Mouse (Mus musculus): ENCODE data around the gene Lmbrd2. TPM values are rescaled to one million over a fixed set of nuclear protein-coding genes. Genes with fewer than 3 reads are reported as not detected.

Lmbrd2 gene
- polyA plus RNA-seq, 1 experiment from 2014 or later: 8.7 TPM

DNA sequence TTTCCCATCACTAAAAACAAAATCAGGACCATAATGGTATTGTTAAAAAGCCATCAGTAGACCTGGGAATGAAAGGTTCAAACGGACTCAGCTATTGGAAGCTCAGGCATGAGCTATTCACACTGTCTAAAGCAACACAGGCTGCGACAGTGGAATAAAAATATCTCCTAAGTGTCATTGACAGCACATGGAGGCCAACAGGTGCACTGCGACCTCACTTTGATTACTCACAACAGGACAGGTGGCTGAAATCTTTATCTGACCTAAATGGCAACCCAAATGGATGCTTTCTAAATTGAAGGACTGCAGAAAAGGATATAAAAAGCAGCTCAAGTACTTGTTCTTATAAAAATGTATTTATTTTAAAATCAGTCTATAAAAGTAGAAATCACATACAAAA is 28.7 kb upstream of the Lmbrd2 start:
- Histone ChIP-seq H3K4me1 (replicated peaks; ENCODE audit: control insufficient read depth, insufficient read depth, low read length) (no peaks in the 10 kb centered on the region), H3K9ac (ENCODE audit: low read depth, low read length) (no peak overlapping the region), H3K9me3 (ENCODE audit: control insufficient read depth, low read length) (no peaks in the 10 kb centered on the region), H3K36me3 (ENCODE audit: control insufficient read depth, insufficient read depth, low read length) (peaks cover 7% of the 10 kb centered on the region), H3K4me2 (replicated peaks; ENCODE audit: low read depth, low read length) (no peak overlapping the region), H3K4me3 (ENCODE audit: low read depth, low read length) (no peak overlapping the region), H3K27ac (ENCODE audit: low read depth, low read length) (no peak overlapping the region), H3K27me3 (ENCODE audit: control insufficient read depth, insufficient read depth, low read length) (no peaks in the 10 kb centered on the region)
- ATAC-seq (ENCODE audit: low FRiP score) (no peak), DNase-seq (ENCODE audit: low spot score) (no peak)
- WGBS: 88% methylated on average over 3 of the region's 3 CpGs

GRCm38 (mm10) chr15:9113556-9113955 is 26.8 kb upstream of the Lmbrd2 start:
- Histone ChIP-seq H3K4me2 (replicated peaks; ENCODE audit: low read depth, low read length) (no peak overlapping the region), H3K4me1 (replicated peaks; ENCODE audit: control insufficient read depth, insufficient read depth, low read length) (no peaks in the 10 kb centered on the region), H3K4me3 (ENCODE audit: low read depth, low read length) (no peak overlapping the region), H3K27ac (ENCODE audit: low read depth, low read length) (no peak overlapping the region), H3K9ac (ENCODE audit: low read depth, low read length) (no peak overlapping the region), H3K27me3 (ENCODE audit: control insufficient read depth, insufficient read depth, low read length) (no peaks in the 10 kb centered on the region), H3K9me3 (ENCODE audit: control insufficient read depth, low read length) (no peaks in the 10 kb centered on the region), H3K36me3 (ENCODE audit: control insufficient read depth, insufficient read depth, low read length) (peaks cover 7% of the 10 kb centered on the region)
- WGBS: 93% methylated on average over 9 of the region's 9 CpGs
- DNase-seq (ENCODE audit: low spot score): no peak
- no peak for ATAC-seq (ENCODE audit: low FRiP score)

DNA sequence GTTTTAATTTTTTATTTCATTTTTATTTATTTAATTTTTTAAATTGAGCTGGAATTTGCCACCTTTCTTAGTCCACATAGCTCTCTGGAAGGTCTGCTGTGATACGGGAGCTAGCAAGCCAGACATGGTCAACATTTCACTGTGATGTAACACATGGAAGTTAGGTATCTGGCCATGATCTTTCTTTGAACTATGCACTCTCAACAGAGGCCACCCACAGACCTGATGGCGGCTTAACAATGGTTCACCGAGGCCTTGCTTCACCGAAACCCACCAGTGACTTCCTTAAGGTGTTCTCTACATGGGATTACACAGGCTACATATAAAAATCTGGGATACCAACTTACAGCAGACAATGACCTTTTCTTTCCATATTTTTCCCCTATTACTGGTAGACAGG is 26.2 kb upstream of the Lmbrd2 start:
- Histone ChIP-seq H3K4me1 (replicated peaks; ENCODE audit: control insufficient read depth, insufficient read depth, low read length) (no peaks in the 10 kb centered on the region), H3K4me2 (replicated peaks; ENCODE audit: low read depth, low read length) (no peak overlapping the region), H3K9ac (ENCODE audit: low read depth, low read length) (no peak overlapping the region), H3K27ac (ENCODE audit: low read depth, low read length) (no peak overlapping the region), H3K9me3 (ENCODE audit: control insufficient read depth, low read length) (no peaks in the 10 kb centered on the region), H3K36me3 (ENCODE audit: control insufficient read depth, insufficient read depth, low read length) (peaks cover 7% of the 10 kb centered on the region), H3K27me3 (ENCODE audit: control insufficient read depth, insufficient read depth, low read length) (no peaks in the 10 kb centered on the region), H3K4me3 (ENCODE audit: low read depth, low read length) (no peak overlapping the region)
- ATAC-seq (ENCODE audit: low FRiP score) (no peak), DNase-seq (ENCODE audit: low spot score) (no peak)
- WGBS: 80% methylated on average over 4 of the region's 4 CpGs

DNA sequence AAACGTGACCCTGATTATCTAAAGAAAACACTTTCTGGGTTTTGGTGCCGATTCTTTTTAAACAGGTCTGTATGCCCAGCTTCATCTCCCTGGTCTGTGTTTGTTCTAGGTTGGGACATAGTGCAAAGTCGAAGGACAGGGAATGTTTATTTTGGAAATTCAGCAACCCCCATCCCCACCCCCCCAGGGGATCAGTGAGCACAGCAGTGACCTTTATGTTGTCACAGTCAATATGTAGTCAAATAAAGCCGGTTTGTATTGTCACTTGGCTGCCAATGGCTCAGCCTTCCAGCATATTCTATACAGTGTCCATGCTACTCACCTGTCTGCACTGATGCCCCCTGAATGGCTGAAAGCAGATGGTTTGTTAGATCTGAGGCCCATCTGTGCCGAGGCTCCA is 25.8 kb upstream of the Lmbrd2 start:
- 76% methylated on average over 5 of the region's 5 CpGs for WGBS
- DNase-seq (ENCODE audit: low spot score): no peak
- Histone ChIP-seq H3K9ac (ENCODE audit: low read depth, low read length) (no peak overlapping the region), H3K27me3 (ENCODE audit: control insufficient read depth, insufficient read depth, low read length) (no peaks in the 10 kb centered on the region), H3K4me2 (replicated peaks; ENCODE audit: low read depth, low read length) (no peak overlapping the region), H3K36me3 (ENCODE audit: control insufficient read depth, insufficient read depth, low read length) (peaks cover 7% of the 10 kb centered on the region), H3K4me3 (ENCODE audit: low read depth, low read length) (no peak overlapping the region), H3K27ac (ENCODE audit: low read depth, low read length) (no peak overlapping the region), H3K9me3 (ENCODE audit: control insufficient read depth, low read length) (no peaks in the 10 kb centered on the region), H3K4me1 (replicated peaks; ENCODE audit: control insufficient read depth, insufficient read depth, low read length) (no peaks in the 10 kb centered on the region)
- ATAC-seq (ENCODE audit: low FRiP score): no peak

DNA sequence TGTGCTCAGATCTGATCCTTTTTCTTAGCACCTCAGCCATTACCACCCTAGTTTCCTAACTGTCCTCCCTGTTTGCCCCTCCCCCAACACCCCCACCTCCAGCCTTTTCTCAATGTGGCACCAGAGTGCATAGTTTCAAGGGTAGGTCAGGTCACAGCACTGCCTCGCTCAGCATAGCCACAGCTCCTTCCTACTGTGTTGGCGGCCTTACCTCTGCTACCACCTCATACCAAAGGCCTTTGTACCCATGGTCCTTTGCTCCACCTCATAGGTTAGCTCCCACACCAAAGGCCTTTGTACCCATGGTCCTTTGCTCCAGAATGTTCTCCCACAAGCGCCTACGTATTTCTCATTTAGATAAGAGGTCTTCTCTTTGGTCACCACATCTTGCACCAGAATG is 21.5 kb upstream of the Lmbrd2 start:
- H3K9ac ChIP-seq (ENCODE audit: low read depth, low read length): no peak overlapping the region
- H3K9me3 ChIP-seq (ENCODE audit: control insufficient read depth, low read length): no peaks in the 10 kb centered on the region
- no peak for DNase-seq (ENCODE audit: low spot score)
- no peak overlapping the region for H3K4me3 ChIP-seq (ENCODE audit: low read depth, low read length)
- no peaks in the 10 kb centered on the region for H3K4me1 ChIP-seq (replicated peaks; ENCODE audit: control insufficient read depth, insufficient read depth, low read length)
- ATAC-seq (ENCODE audit: low FRiP score): peak; percentile 35; the same call in 1 of the 2 replicates
- no peak overlapping the region for H3K4me2 ChIP-seq (replicated peaks; ENCODE audit: low read depth, low read length)
- H3K36me3 ChIP-seq (ENCODE audit: control insufficient read depth, insufficient read depth, low read length): peaks cover 7% of the 10 kb centered on the region
- H3K27ac ChIP-seq (ENCODE audit: low read depth, low read length): no peak overlapping the region
- 86% methylated on average over 4 of the region's 4 CpGs for WGBS
- no peaks in the 10 kb centered on the region for H3K27me3 ChIP-seq (ENCODE audit: control insufficient read depth, insufficient read depth, low read length)

DNA sequence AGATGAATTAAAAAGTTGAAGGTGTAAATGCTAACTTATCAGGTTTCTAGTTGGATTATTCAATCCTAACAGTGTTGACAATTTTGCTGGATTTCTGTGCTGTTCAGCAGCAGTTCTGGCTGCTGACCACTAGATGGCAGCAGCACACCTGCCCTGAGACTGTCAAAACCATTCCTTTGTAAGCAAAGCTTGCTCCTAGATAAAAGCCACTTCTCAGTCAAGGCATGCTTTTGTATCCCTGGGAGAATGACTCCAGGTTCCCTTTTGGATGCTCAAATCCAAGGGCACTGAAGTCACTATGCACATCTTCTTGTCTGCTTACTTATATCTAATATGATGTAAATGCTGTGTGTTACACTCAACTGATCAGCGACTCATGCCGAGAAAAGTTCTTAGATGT is 20.3 kb upstream of the Lmbrd2 start:
- peaks cover 10% of the 10 kb centered on the region; the same call in 1 of the 2 replicates for H3K36me3 ChIP-seq (ENCODE audit: control insufficient read depth, insufficient read depth, low read length)
- H3K9ac ChIP-seq (ENCODE audit: low read depth, low read length): no peak overlapping the region
- no peaks in the 10 kb centered on the region for H3K9me3 ChIP-seq (ENCODE audit: control insufficient read depth, low read length)
- ATAC-seq (ENCODE audit: low FRiP score): peak; percentile 54; the same call in 1 of the 2 replicates
- no peaks in the 10 kb centered on the region for H3K27me3 ChIP-seq (ENCODE audit: control insufficient read depth, insufficient read depth, low read length)
- WGBS: 94% methylated on average over 2 of the region's 2 CpGs
- no peaks in the 10 kb centered on the region for H3K4me1 ChIP-seq (replicated peaks; ENCODE audit: control insufficient read depth, insufficient read depth, low read length)
- no peak overlapping the region for H3K4me2 ChIP-seq (replicated peaks; ENCODE audit: low read depth, low read length)
- DNase-seq (ENCODE audit: low spot score): peak; percentile 71
- H3K4me3 ChIP-seq (ENCODE audit: low read depth, low read length): no peak overlapping the region
- H3K27ac ChIP-seq (ENCODE audit: low read depth, low read length): no peak overlapping the region

- 91% methylated on average over 4 of the region's 4 CpGs for WGBS
- Histone ChIP-seq H3K9ac (ENCODE audit: low read depth, low read length) (no peak overlapping the region), H3K27ac (ENCODE audit: low read depth, low read length) (no peak overlapping the region), H3K36me3 (ENCODE audit: control insufficient read depth, insufficient read depth, low read length) (peaks cover 10% of the 10 kb centered on the region; the same call in 1 of the 2 replicates), H3K9me3 (ENCODE audit: control insufficient read depth, low read length) (no peaks in the 10 kb centered on the region), H3K4me3 (ENCODE audit: low read depth, low read length) (no peak overlapping the region), H3K27me3 (ENCODE audit: control insufficient read depth, insufficient read depth, low read length) (no peaks in the 10 kb centered on the region), H3K4me1 (replicated peaks; ENCODE audit: control insufficient read depth, insufficient read depth, low read length) (no peaks in the 10 kb centered on the region), H3K4me2 (replicated peaks; ENCODE audit: low read depth, low read length) (no peak overlapping the region)
- no peak for ATAC-seq (ENCODE audit: low FRiP score)
- no peak for DNase-seq (ENCODE audit: low spot score)
Measured at GRCm38 (mm10) chr15:9122989-9123388, 17.4 kb upstream of the Lmbrd2 start.

GRCm38 (mm10) chr15:9124856-9125255 is 15.5 kb upstream of the Lmbrd2 start:
- DNase-seq (ENCODE audit: low spot score): no peak
- Histone ChIP-seq H3K27me3 (ENCODE audit: control insufficient read depth, insufficient read depth, low read length) (no peaks in the 10 kb centered on the region), H3K27ac (ENCODE audit: low read depth, low read length) (no peak overlapping the region), H3K4me3 (ENCODE audit: low read depth, low read length) (no peak overlapping the region), H3K9me3 (ENCODE audit: control insufficient read depth, low read length) (no peaks in the 10 kb centered on the region), H3K9ac (ENCODE audit: low read depth, low read length) (no peak overlapping the region), H3K4me2 (replicated peaks; ENCODE audit: low read depth, low read length) (no peak overlapping the region), H3K36me3 (ENCODE audit: control insufficient read depth, insufficient read depth, low read length) (peaks cover 10% of the 10 kb centered on the region; the same call in 1 of the 2 replicates), H3K4me1 (replicated peaks; ENCODE audit: control insufficient read depth, insufficient read depth, low read length) (no peaks in the 10 kb centered on the region)
- no peak for ATAC-seq (ENCODE audit: low FRiP score)
- WGBS: 94% methylated on average over 21 of the region's 21 CpGs

GRCm38 (mm10) chr15:9127051-9127791 is 13.1 kb upstream of the Lmbrd2 start:
- peaks cover 5% of the 10 kb centered on the region; the same call in 1 of the 2 replicates for H3K36me3 ChIP-seq (ENCODE audit: control insufficient read depth, insufficient read depth, low read length)
- DNase-seq (ENCODE audit: low spot score): no peak
- no peak overlapping the region for H3K27ac ChIP-seq (ENCODE audit: low read depth, low read length)
- no peak for ATAC-seq (ENCODE audit: low FRiP score)
- no peak overlapping the region for H3K9ac ChIP-seq (ENCODE audit: low read depth, low read length)
- H3K9me3 ChIP-seq (ENCODE audit: control insufficient read depth, low read length): no peaks in the 10 kb centered on the region
- WGBS: 90% methylated on average over 7 of the region's 7 CpGs
- no peak overlapping the region for H3K4me2 ChIP-seq (replicated peaks; ENCODE audit: low read depth, low read length)
- H3K4me1 ChIP-seq (replicated peaks; ENCODE audit: control insufficient read depth, insufficient read depth, low read length): no peaks in the 10 kb centered on the region
- H3K27me3 ChIP-seq (ENCODE audit: control insufficient read depth, insufficient read depth, low read length): no peaks in the 10 kb centered on the region
- H3K4me3 ChIP-seq (ENCODE audit: low read depth, low read length): no peak overlapping the region
